Mouse (Mus musculus) small intestine, adult 2 months (tissue): Measurements from ENCODE around the gene Cmip.

Experiments
- CTCF ChIP-seq: fragments of 200-500 bp; IDR thresholded peaks from 2 replicates; pipeline ENCODE4 v1.5.1; 2012; ENCODE audit warnings: low read depth, mild to moderate bottlenecking, control low read depth, inconsistent platforms, low read length, moderate library complexity, mixed read lengths; ENCODE audit not compliant: insufficient replicate concordance, insufficient read length; ENCODE audit errors: extremely low read depth
- POLR2A ChIP-seq: fragments of 200-500 bp; IDR thresholded peaks from 2 replicates; pipeline ENCODE4 v1.6.1; 2012; ENCODE audit warnings: low read depth, mild to moderate bottlenecking, control low read depth, inconsistent platforms, low read length, moderate library complexity

- TF ChIP-seq CTCF (no peak), POLR2A (no peak)
Measured at GRCm38 (mm10) chr8:117263442-117263841, 6.6 kb downstream of the Cmip start.
